Mouse (Mus musculus) small intestine, adult 2 months (tissue): Measurements from ENCODE around the gene Synpo2.

Experiments
- CTCF ChIP-seq: fragments of 200-500 bp; IDR thresholded peaks from 2 replicates; pipeline ENCODE4 v1.5.1; 2012; ENCODE audit warnings: low read depth, mild to moderate bottlenecking, control low read depth, inconsistent platforms, low read length, moderate library complexity, mixed read lengths; ENCODE audit not compliant: insufficient replicate concordance, insufficient read length; ENCODE audit errors: extremely low read depth
- POLR2A ChIP-seq: fragments of 200-500 bp; IDR thresholded peaks from 2 replicates; pipeline ENCODE4 v1.6.1; 2012; ENCODE audit warnings: low read depth, mild to moderate bottlenecking, control low read depth, inconsistent platforms, low read length, moderate library complexity

DNA sequence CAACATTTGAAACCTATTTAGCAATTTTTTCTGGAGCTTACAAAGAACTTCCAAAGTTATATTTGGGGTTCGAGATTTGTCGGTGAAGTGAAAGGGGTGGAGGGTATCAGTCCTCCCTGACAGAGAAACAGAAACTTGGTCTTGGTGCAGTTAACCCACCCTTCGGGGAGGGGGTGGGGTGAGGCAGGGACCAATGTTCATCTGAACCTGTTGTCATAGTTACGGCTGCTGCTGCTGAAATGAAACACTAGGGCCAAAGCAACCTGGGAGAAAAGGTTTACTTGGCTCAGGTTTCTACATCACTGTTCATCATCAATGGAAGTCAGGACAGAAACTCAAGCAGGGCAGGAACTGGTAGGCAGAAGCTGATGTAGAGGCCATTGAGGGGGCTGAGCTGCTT lies 66.6 kb downstream of the Synpo2 start:
- TF ChIP-seq CTCF (no peak), POLR2A (no peak)
